Mouse (Mus musculus) right cerebral cortex, postnatal 10 days (tissue): ENCODE results near the gene Wnt1.

Experiments used
- DNase-seq, 2 experiments: peaks; one replicate each; pipeline ENCODE4 v3.0.0; 2021; ENCODE audit warnings: low spot score in 2 of 2

The Wnt1 gene

DNA sequence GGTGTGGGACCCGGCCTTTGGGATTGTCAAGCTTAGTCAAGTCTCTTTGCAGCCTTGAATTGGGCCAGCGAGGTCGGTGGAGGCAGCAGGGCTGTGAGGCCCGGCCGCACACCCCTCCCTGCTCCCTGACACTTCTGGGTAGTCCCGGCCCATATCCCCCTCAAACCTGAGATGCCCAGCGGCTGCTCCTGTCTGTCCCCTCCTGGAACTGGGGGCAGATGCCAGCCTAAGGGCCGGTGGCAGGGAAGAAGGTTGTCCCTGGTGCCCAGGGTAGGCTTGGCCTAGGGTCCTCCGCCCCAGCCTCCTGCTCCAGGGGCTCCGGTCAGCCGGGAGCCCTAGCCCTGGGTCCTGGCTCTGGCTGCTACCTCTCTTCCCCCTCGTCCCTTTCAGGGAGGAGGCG, 44.4 kb downstream of the Wnt1 start:
- no peak for DNase-seq

GRCm38 (mm10) chr15:98835291-98835690, 45.6 kb downstream of the Wnt1 start:
- DNase-seq: peak in 1 of 2 experiments; percentile 23

- no peak for DNase-seq
Measured at GRCm38 (mm10) chr15:98837006-98837742, 47.5 kb downstream of the Wnt1 start.

- no peak for DNase-seq
Measured at GRCm38 (mm10) chr15:98837743-98838103, 48.1 kb downstream of the Wnt1 start.

- DNase-seq: peak in 1 of 2 experiments; percentile 21
Measured at GRCm38 (mm10) chr15:98839161-98839560, 49.5 kb downstream of the Wnt1 start.

DNA sequence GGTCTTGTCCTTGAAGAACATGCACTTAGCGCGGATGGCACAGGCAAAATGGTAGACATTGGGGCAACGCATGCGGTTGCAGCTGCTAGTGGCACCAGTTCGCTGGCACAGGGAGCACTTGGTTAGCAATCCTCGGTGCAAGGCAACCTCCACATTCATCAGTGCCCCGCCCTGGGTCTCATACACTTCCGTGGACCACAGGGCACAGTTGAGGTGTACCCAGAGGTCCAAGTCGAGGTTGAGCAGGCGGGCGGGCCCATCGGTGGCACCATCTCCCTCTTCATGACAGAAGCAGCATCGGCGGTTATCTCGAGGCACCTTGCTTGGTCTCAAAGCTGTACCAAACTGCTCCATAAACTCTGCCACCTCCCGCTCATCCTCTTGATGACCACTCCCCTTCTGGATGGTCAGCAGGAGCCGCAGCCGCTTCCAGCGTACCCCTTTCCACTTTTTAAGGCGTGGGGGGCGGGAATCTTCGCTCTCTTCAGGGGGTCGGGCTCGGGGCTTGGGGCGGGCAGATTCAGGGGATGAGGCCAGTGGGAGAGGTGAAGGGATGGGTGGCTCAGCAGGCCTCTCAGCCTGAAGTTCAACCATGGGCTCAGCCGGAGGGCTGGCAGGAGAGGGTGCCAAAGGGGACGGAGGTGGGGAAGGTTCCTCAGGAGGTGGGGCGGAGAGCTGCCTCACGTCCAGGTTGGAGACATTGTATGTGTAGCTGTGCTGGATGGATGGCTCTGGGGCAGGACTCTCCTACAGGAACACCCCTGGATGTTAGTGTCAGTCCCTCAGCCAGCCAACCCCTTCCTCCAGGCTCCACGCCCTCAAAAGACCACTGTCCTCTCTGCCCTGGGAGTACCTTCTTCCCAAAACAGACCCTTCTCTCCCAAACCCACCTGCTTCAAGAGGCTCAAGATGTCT, 50.3 kb downstream of the Wnt1 start:
- peak in 1 of 2 experiments; percentile 23 for DNase-seq
